Mouse (Mus musculus): Measurements from ENCODE around the gene C1ra. TPM values are rescaled to one million over a fixed set of nuclear protein-coding genes. Genes with fewer than 3 reads are reported as not detected.
"Not testable (repeated sequence)": the region's sequence is repeated elsewhere in the genome, so short reads cannot be mapped to it uniquely, and the experiment has no call there.

The C1ra gene
- polyA plus RNA-seq, 1 experiment = 0.62 TPM

- H3ac ChIP-seq (ENCODE audit: control insufficient read depth, insufficient read length, low read depth) = peak overlapping the region; percentile 33
- peaks cover 5% of the 10 kb centered on the region for H3K79me2 ChIP-seq (ENCODE audit: control insufficient read depth, insufficient read depth)
- H3K36me3 ChIP-seq (ENCODE audit: control insufficient read depth, insufficient read depth) = peaks cover 7% of the 10 kb centered on the region
- no peak overlapping the region for H3K4me3 ChIP-seq (ENCODE audit: insufficient read depth, poor library complexity, severe bottlenecking)
- H3K27me3 ChIP-seq (ENCODE audit: control insufficient read depth, insufficient read depth, insufficient read length) = no peaks in the 10 kb centered on the region
- no peak for TF ChIP-seq MYOD1 (IDR thresholded peaks at IDR 0.05; ENCODE audit: control insufficient read depth, insufficient read length, low read depth)
- TF ChIP-seq CTCF (IDR thresholded peaks at IDR 0.05; ENCODE audit: control insufficient read depth, insufficient read depth, insufficient read length) = no peak
- TF ChIP-seq MAX (IDR thresholded peaks at IDR 0.05) = no peak
- no peak for TF ChIP-seq FOSL1 (IDR thresholded peaks at IDR 0.05; ENCODE audit: insufficient read depth, low read length, poor library complexity, severe bottlenecking)
- TF ChIP-seq USF1 (IDR thresholded peaks at IDR 0.05; ENCODE audit: low read depth) = no peak
- TF ChIP-seq CEBPB (IDR thresholded peaks at IDR 0.05; ENCODE audit: low read depth) = no peak
- no peak for TF ChIP-seq MYOG (IDR thresholded peaks at IDR 0.05; ENCODE audit: control insufficient read depth, extremely low read depth, insufficient read length)
- H3K79me3 ChIP-seq (ENCODE audit: low read depth) = no peaks in the 10 kb centered on the region
Observed at GRCm38 (mm10) chr6:124481571-124481970, 30.6 kb upstream of the C1ra start.

- not testable (repeated sequence) for H3ac ChIP-seq (ENCODE audit: control insufficient read depth, insufficient read length, low read depth); H3K4me3 ChIP-seq (ENCODE audit: insufficient read depth, poor library complexity, severe bottlenecking); H3K36me3 ChIP-seq (ENCODE audit: control insufficient read depth, insufficient read depth); H3K79me3 ChIP-seq (ENCODE audit: low read depth); H3K27me3 ChIP-seq (ENCODE audit: control insufficient read depth, insufficient read depth, insufficient read length); H3K79me2 ChIP-seq (ENCODE audit: control insufficient read depth, insufficient read depth)
Observed at GRCm38 (mm10) chr6:124483831-124484230, 28.4 kb upstream of the C1ra start.

GRCm38 (mm10) chr6:124484851-124485250, 27.4 kb upstream of the C1ra start:
- Histone ChIP-seq H3K4me3 (ENCODE audit: insufficient read depth, poor library complexity, severe bottlenecking) (no peak overlapping the region), H3K79me3 (ENCODE audit: low read depth) (no peaks in the 10 kb centered on the region)
- TF ChIP-seq USF1 (IDR thresholded peaks at IDR 0.05; ENCODE audit: low read depth) (peak; percentile 37), FOSL1 (IDR thresholded peaks at IDR 0.05; ENCODE audit: insufficient read depth, low read length, poor library complexity, severe bottlenecking) (peak; percentile 57), CEBPB (IDR thresholded peaks at IDR 0.05; ENCODE audit: low read depth) (no peak)

GRCm38 (mm10) chr6:124485414-124486144, 26.6 kb upstream of the C1ra start:
- no peaks in the 10 kb centered on the region for H3K36me3 ChIP-seq (ENCODE audit: control insufficient read depth, insufficient read depth)
- H3K79me3 ChIP-seq (ENCODE audit: low read depth) = no peaks in the 10 kb centered on the region
- TF ChIP-seq USF1 (IDR thresholded peaks at IDR 0.05; ENCODE audit: low read depth) = no peak
- TF ChIP-seq MYOD1 (IDR thresholded peaks at IDR 0.05; ENCODE audit: control insufficient read depth, insufficient read length, low read depth) = no peak
- TF ChIP-seq CEBPB (IDR thresholded peaks at IDR 0.05; ENCODE audit: low read depth) = no peak
- TF ChIP-seq MYOG (IDR thresholded peaks at IDR 0.05; ENCODE audit: control insufficient read depth, extremely low read depth, insufficient read length) = no peak
- no peak for TF ChIP-seq MAX (IDR thresholded peaks at IDR 0.05)
- no peak for TF ChIP-seq CTCF (IDR thresholded peaks at IDR 0.05; ENCODE audit: control insufficient read depth, insufficient read depth, insufficient read length)
- no peaks in the 10 kb centered on the region for H3K79me2 ChIP-seq (ENCODE audit: control insufficient read depth, insufficient read depth)
- H3K27me3 ChIP-seq (ENCODE audit: control insufficient read depth, insufficient read depth, insufficient read length) = no peaks in the 10 kb centered on the region
- peak overlapping the region; percentile 51 for H3ac ChIP-seq (ENCODE audit: control insufficient read depth, insufficient read length, low read depth)
- H3K4me3 ChIP-seq (ENCODE audit: insufficient read depth, poor library complexity, severe bottlenecking) = peak overlapping the region; percentile 7

More at GRCm38 (mm10) chr6:124484851-124485250, 27.4 kb upstream of the C1ra start:
- Histone ChIP-seq H3ac (ENCODE audit: control insufficient read depth, insufficient read length, low read depth) (no peak overlapping the region), H3K27me3 (ENCODE audit: control insufficient read depth, insufficient read depth, insufficient read length) (no peaks in the 10 kb centered on the region), H3K36me3 (ENCODE audit: control insufficient read depth, insufficient read depth) (no peaks in the 10 kb centered on the region), H3K79me2 (ENCODE audit: control insufficient read depth, insufficient read depth) (no peaks in the 10 kb centered on the region)

GRCm38 (mm10) chr6:124487509-124487908, 24.7 kb upstream of the C1ra start:
- H3K27me3 ChIP-seq (ENCODE audit: control insufficient read depth, insufficient read depth, insufficient read length) = no peaks in the 10 kb centered on the region
- TF ChIP-seq FOSL1 (IDR thresholded peaks at IDR 0.05; ENCODE audit: insufficient read depth, low read length, poor library complexity, severe bottlenecking) (no peak), CEBPB (IDR thresholded peaks at IDR 0.05; ENCODE audit: low read depth) (no peak), MAX (IDR thresholded peaks at IDR 0.05) (no peak), MYOD1 (IDR thresholded peaks at IDR 0.05; ENCODE audit: control insufficient read depth, insufficient read length, low read depth) (no peak), MYOG (IDR thresholded peaks at IDR 0.05; ENCODE audit: control insufficient read depth, extremely low read depth, insufficient read length) (no peak), USF1 (IDR thresholded peaks at IDR 0.05; ENCODE audit: low read depth) (no peak), CTCF (IDR thresholded peaks at IDR 0.05; ENCODE audit: control insufficient read depth, insufficient read depth, insufficient read length) (no peak)

GRCm38 (mm10) chr6:124488952-124489351, 23.3 kb upstream of the C1ra start:
- no peaks in the 10 kb centered on the region for H3K36me3 ChIP-seq (ENCODE audit: control insufficient read depth, insufficient read depth)
- H3K27me3 ChIP-seq (ENCODE audit: control insufficient read depth, insufficient read depth, insufficient read length) = no peaks in the 10 kb centered on the region
- TF ChIP-seq USF1 (IDR thresholded peaks at IDR 0.05; ENCODE audit: low read depth) = no peak
- TF ChIP-seq CEBPB (IDR thresholded peaks at IDR 0.05; ENCODE audit: low read depth) = no peak
- no peak for TF ChIP-seq MYOG (IDR thresholded peaks at IDR 0.05; ENCODE audit: control insufficient read depth, extremely low read depth, insufficient read length)
- TF ChIP-seq MAX (IDR thresholded peaks at IDR 0.05) = no peak
- no peak for TF ChIP-seq FOSL1 (IDR thresholded peaks at IDR 0.05; ENCODE audit: insufficient read depth, low read length, poor library complexity, severe bottlenecking)
- TF ChIP-seq CTCF (IDR thresholded peaks at IDR 0.05; ENCODE audit: control insufficient read depth, insufficient read depth, insufficient read length) = no peak
- TF ChIP-seq MYOD1 (IDR thresholded peaks at IDR 0.05; ENCODE audit: control insufficient read depth, insufficient read length, low read depth) = no peak
- no peaks in the 10 kb centered on the region for H3K79me3 ChIP-seq (ENCODE audit: low read depth)
- H3ac ChIP-seq (ENCODE audit: control insufficient read depth, insufficient read length, low read depth) = no peak overlapping the region
- H3K79me2 ChIP-seq (ENCODE audit: control insufficient read depth, insufficient read depth) = no peaks in the 10 kb centered on the region
- H3K4me3 ChIP-seq (ENCODE audit: insufficient read depth, poor library complexity, severe bottlenecking) = no peak overlapping the region

More at GRCm38 (mm10) chr6:124487509-124487908, 24.7 kb upstream of the C1ra start:
- Histone ChIP-seq H3K4me3 (ENCODE audit: insufficient read depth, poor library complexity, severe bottlenecking) (no peak overlapping the region), H3K36me3 (ENCODE audit: control insufficient read depth, insufficient read depth) (no peaks in the 10 kb centered on the region), H3ac (ENCODE audit: control insufficient read depth, insufficient read length, low read depth) (no peak overlapping the region), H3K79me3 (ENCODE audit: low read depth) (no peaks in the 10 kb centered on the region), H3K79me2 (ENCODE audit: control insufficient read depth, insufficient read depth) (no peaks in the 10 kb centered on the region)
